Mouse (Mus musculus) cerebellum, adult 18-20 months (tissue): Measurements from ENCODE around the gene Crtap.
"Not testable (repeated sequence)": the region's sequence is repeated elsewhere in the genome, so short reads cannot be mapped to it uniquely, and the experiment has no call there.

ENCODE experiments used
- DNase-seq, 2 experiments: peaks; one replicate each; pipeline ENCODE4 v3.0.0; 2021

Gene Crtap

GRCm38 (mm10) chr9:114394677-114395076 is 4.2 kb upstream of the Crtap start:
- no peak for DNase-seq

- not testable (repeated sequence) for DNase-seq
These were observed 3.7 kb upstream of the Crtap start for GRCm38 (mm10) chr9:114394136-114394535.

- DNase-seq, result no peak
These were observed 237 bp upstream of the Crtap start for GRCm38 (mm10) chr9:114390749-114391075.

- DNase-seq, result no peak
These were observed 1.0 kb downstream of the Crtap start for GRCm38 (mm10) chr9:114389371-114389904.

- no peak for DNase-seq
These were observed 1.6 kb downstream of the Crtap start for GRCm38 (mm10) chr9:114388701-114389370.

- DNase-seq, result no peak
These were observed 2.2 kb downstream of the Crtap start for GRCm38 (mm10) chr9:114388288-114388687.

GRCm38 (mm10) chr9:114387086-114387485 is 3.4 kb downstream of the Crtap start:
- DNase-seq, result no peak

GRCm38 (mm10) chr9:114385160-114385559 is 5.3 kb downstream of the Crtap start:
- DNase-seq, result no peak

- DNase-seq, result no peak
These were observed 5.8 kb downstream of the Crtap start for GRCm38 (mm10) chr9:114384691-114385090.

- DNase-seq, result no peak
These were observed 7.4 kb downstream of the Crtap start for GRCm38 (mm10) chr9:114382936-114383710.

- peak in 1 of 2 experiments; percentile 48 for DNase-seq
These were observed 9.4 kb downstream of the Crtap start for GRCm38 (mm10) chr9:114380881-114381733.

GRCm38 (mm10) chr9:114379871-114380270 is 10.6 kb downstream of the Crtap start:
- no peak for DNase-seq

- DNase-seq, result no peak
These were observed 13.3 kb downstream of the Crtap start for GRCm38 (mm10) chr9:114377168-114377567.

- no peak for DNase-seq
These were observed 15.1 kb downstream of the Crtap start for GRCm38 (mm10) chr9:114375276-114375962.

- not testable (repeated sequence) for DNase-seq
These were observed 18.8 kb downstream of the Crtap start for GRCm38 (mm10) chr9:114371717-114372116.

- DNase-seq, result not testable (repeated sequence)
These were observed 21.1 kb downstream of the Crtap start for GRCm38 (mm10) chr9:114369389-114369788.

GRCm38 (mm10) chr9:114368471-114368858 is 22.0 kb downstream of the Crtap start:
- no peak for DNase-seq

- DNase-seq, result peak; percentile 55 to 76
These were observed 22.5 kb downstream of the Crtap start for GRCm38 (mm10) chr9:114367783-114368470.

- not testable (repeated sequence) for DNase-seq
These were observed 60.6 kb downstream of the Crtap start, which contains the start of gene Bcl2a1c for GRCm38 (mm10) chr9:114329855-114330254. Bcl2a1c (plus strand) TSS chr9:114330135.

- DNase-seq, result not testable (repeated sequence)
These were observed 62.1 kb downstream of the Crtap start for GRCm38 (mm10) chr9:114328332-114328731.

- DNase-seq, result no peak
These were observed 64.3 kb downstream of the Crtap start for GRCm38 (mm10) chr9:114326011-114326748.
